Mouse (Mus musculus) G1E (cell line): ENCODE measurements at regions not wholly inside any gene's neighbourhood (a gene's known extent, or its start where the extent isn't known, plus 50 kb on each side); places are given as distances from the start of the nearest gene placed in this dataset.

ENCODE experiments used
- CTCF ChIP-seq: IDR thresholded peaks from 2 replicates; pipeline ENCODE4 v1.5.1; 2012; ENCODE audit warnings: low read depth, low read length, inconsistent platforms, mixed read lengths
- GATA1 ChIP-seq: IDR thresholded peaks from 2 replicates; pipeline ENCODE4 v1.6.1; 2012; ENCODE audit warnings: borderline replicate concordance, low read length, inconsistent platforms, mixed read lengths
- GATA2 ChIP-seq: IDR thresholded peaks from 2 replicates; pipeline ENCODE4 v1.6.1; 2012; ENCODE audit warnings: low read depth, low read length, inconsistent platforms, borderline replicate concordance
- POLR2AphosphoS5 ChIP-seq: IDR thresholded peaks from 2 replicates; pipeline ENCODE4 v1.6.1; 2012; ENCODE audit warnings: low read depth, low read length, inconsistent platforms; ENCODE audit not compliant: insufficient replicate concordance
- TAL1 ChIP-seq: conservative IDR thresholded peaks from 2 replicates; pipeline ENCODE4 v1.6.1; 2012; ENCODE audit warnings: low read depth, low read length, inconsistent platforms, mixed read lengths

GRCm38 (mm10) chr10:91559307-91559706, 378.2 kb upstream of the Tmpo start:
- TF ChIP-seq GATA1 (no peak), CTCF (no peak), POLR2AphosphoS5 (no peak), TAL1 (no peak), GATA2 (no peak)
